Comparison of ENCODE assay signal across 8 mouse cellular contexts in the genomic region with DNA sequence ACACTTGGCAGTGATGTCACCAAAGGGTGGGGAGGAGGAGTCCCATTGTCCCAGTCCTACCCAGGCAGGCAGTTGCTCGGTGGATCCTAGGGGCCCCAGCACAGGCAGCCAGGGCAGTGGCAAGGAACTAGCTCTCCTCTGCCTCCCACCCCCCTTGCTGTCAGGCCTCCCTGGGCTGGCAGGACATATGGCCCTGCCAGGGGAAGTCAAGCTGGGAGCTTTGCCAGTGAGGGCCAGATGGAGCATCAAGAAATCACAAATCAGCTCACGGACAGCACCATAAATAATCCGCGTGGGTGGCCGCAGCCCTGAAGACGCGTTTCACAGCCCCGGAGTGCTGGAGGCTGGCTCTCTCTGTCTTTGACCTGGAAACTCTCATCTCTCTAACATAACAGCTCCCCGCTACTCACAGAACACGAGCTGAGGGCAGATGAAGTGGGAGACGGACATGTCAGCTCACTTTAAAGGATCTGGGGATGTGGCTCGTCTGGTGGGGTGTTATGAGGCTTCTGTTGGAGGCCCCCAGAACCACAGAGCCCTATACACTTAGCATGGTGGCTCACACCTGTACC. TPM values are rescaled to one million over a fixed set of nuclear protein-coding genes. Genes with fewer than 3 reads are reported as not detected.
DNase-seq lines count a peak whose midpoint lies in the region; ATAC-seq lines count a peak whose summit lies in the region.

No protein-coding gene starts in this region.

- H3K9me3 ChIP-seq in embryonic facial prominence, embryonic 12.5 days, result no peaks in the 10 kb centered on the region
- H3K9me3 ChIP-seq in hindbrain, embryonic 14.5 days (ENCODE audit: control insufficient read depth, low read length), result no peaks in the 10 kb centered on the region

- H3K9ac ChIP-seq in embryonic facial prominence, embryonic 12.5 days, result no peak overlapping the region
- peak overlapping the region; percentile 31; the same call in 1 of the 2 replicates for H3K9ac ChIP-seq in hindbrain, embryonic 14.5 days

- WGBS in embryonic facial prominence, embryonic 12.5 days, result 32% methylated on average over 12 of the region's 12 CpGs
- WGBS in hindbrain, embryonic 14.5 days, result 7% methylated on average over 12 of the region's 12 CpGs

- H3K4me1 ChIP-seq in embryonic facial prominence, embryonic 12.5 days, result peaks cover 10% of the 10 kb centered on the region; the same call in 1 of the 2 replicates
- peaks cover 5% of the 10 kb centered on the region; the same call in 1 of the 2 replicates for H3K4me1 ChIP-seq in hindbrain, embryonic 14.5 days (replicated peaks; ENCODE audit: control insufficient read depth, insufficient read depth, low read length)

- H3K36me3 ChIP-seq in embryonic facial prominence, embryonic 12.5 days, result no peaks in the 10 kb centered on the region
- no peaks in the 10 kb centered on the region for H3K36me3 ChIP-seq in hindbrain, embryonic 14.5 days (replicated peaks; ENCODE audit: control insufficient read depth, insufficient read depth)

- no peak overlapping the region for H3K4me3 ChIP-seq in embryonic facial prominence, embryonic 12.5 days
- H3K4me3 ChIP-seq in hindbrain, embryonic 14.5 days (replicated peaks; ENCODE audit: low read length), result no peak overlapping the region

- intact Hi-C loops in left cerebral cortex, postnatal 36 days (cut with DNase I), result no loop called here

- H3K27me3 ChIP-seq in embryonic facial prominence, embryonic 12.5 days, result no peaks in the 10 kb centered on the region
- no peaks in the 10 kb centered on the region for H3K27me3 ChIP-seq in hindbrain, embryonic 14.5 days (ENCODE audit: control insufficient read depth, insufficient read depth, low read length)

- no peak for ATAC-seq in embryonic facial prominence, embryonic 12.5 days (ENCODE audit: insufficient number of reproducible peaks, insufficient read depth, low FRiP score, low TSS enrichment)
- peak; percentile 87 for ATAC-seq in hindbrain, embryonic 14.5 days (ENCODE audit: low FRiP score)

- peak; percentile 70 to 82 for DNase-seq in adrenal gland, adult (ENCODE audit: inconsistent age in 2 of 2, low spot score in 1 of 2)
- DNase-seq in adrenal gland, adult 8-10 months, result no peak
- DNase-seq in adrenal gland, postnatal 14 days, result peak; percentile 83
- peak; percentile 72 for DNase-seq in hindbrain, embryonic 14.5 days (ENCODE audit: low spot score)
- DNase-seq in left cerebral cortex, postnatal 36 days (ENCODE audit: low spot score in 2 of 2), result peak; percentile 85 to 89
- peak; percentile 77 for DNase-seq in retina, embryonic 14.5 days (ENCODE audit: low spot score)
- no peak for DNase-seq in thymus, postnatal 14 days

- H3K27ac ChIP-seq in embryonic facial prominence, embryonic 12.5 days, result peak overlapping the region; percentile 46; the same call in 1 of the 2 replicates
- peak overlapping the region; percentile 73 for H3K27ac ChIP-seq in hindbrain, embryonic 14.5 days

- H3K4me2 ChIP-seq in embryonic facial prominence, embryonic 12.5 days (replicated peaks), result no peak overlapping the region
- H3K4me2 ChIP-seq in hindbrain, embryonic 14.5 days (replicated peaks), result peak overlapping the region; percentile 6

RNA-seq across cellular contexts. Expression of a gene that starts 6.1 kb away (rescaled TPM):
- 100 to 1,000 TPM; 828 to 975 (median 886) TPM for total RNA-seq in adrenal gland, adult 8-10 months (2022)
- total RNA-seq in adrenal gland, postnatal 14 days (2021), result 864 and 1,045 TPM in 2 replicates
- 943 and 948 TPM in 2 replicates for polyA plus RNA-seq in embryonic facial prominence, embryonic 12.5 days (2016; fragmentation: Nextera tagmentation; extraction: Ambion mirVana)
- 489 and 624 TPM in 2 replicates for polyA plus RNA-seq in hindbrain, embryonic 14.5 days (2014; fragmentation: Nextera tagmentation; extraction: Ambion mirVana)
- 100 to 1,000 TPM; 430 to 478 TPM for total RNA-seq in left cerebral cortex, postnatal 36 days (2021)

RNA-seq across cellular contexts. Expression of a gene that starts 7.6 kb away (rescaled TPM):
- not detected for total RNA-seq in adrenal gland, adult 8-10 months (2022)
- total RNA-seq in adrenal gland, postnatal 14 days (2021), result not detected in 2 replicates
- not detected in 2 replicates for polyA plus RNA-seq in embryonic facial prominence, embryonic 12.5 days (2016; fragmentation: Nextera tagmentation; extraction: Ambion mirVana)
- not detected in 2 replicates for polyA plus RNA-seq in hindbrain, embryonic 14.5 days (2014; fragmentation: Nextera tagmentation; extraction: Ambion mirVana)
- not detected for total RNA-seq in left cerebral cortex, postnatal 36 days (2021)

RNA-seq across cellular contexts. Expression of a gene that starts 12.7 kb away (rescaled TPM):
- 10 to 100 TPM in 1 of 4 experiments, 1 to 10 TPM in 3; 3.9 to 11.2 (median 7.9) TPM for total RNA-seq in adrenal gland, adult 8-10 months (2022)
- total RNA-seq in adrenal gland, postnatal 14 days (2021), result 4.5 and 6.0 TPM in 2 replicates
- polyA plus RNA-seq in embryonic facial prominence, embryonic 12.5 days (2016; fragmentation: Nextera tagmentation; extraction: Ambion mirVana), result 6.5 and 7.5 TPM in 2 replicates
- 44.5 and 51.7 TPM in 2 replicates for polyA plus RNA-seq in hindbrain, embryonic 14.5 days (2014; fragmentation: Nextera tagmentation; extraction: Ambion mirVana)
- 100 to 1,000 TPM; 422 to 452 TPM for total RNA-seq in left cerebral cortex, postnatal 36 days (2021)

RNA-seq across cellular contexts. Expression of a gene that starts 19.3 kb away (rescaled TPM):
- 100 to 1,000 TPM; 194 to 226 (median 212) TPM for total RNA-seq in adrenal gland, adult 8-10 months (2022)
- 162 and 173 TPM in 2 replicates for total RNA-seq in adrenal gland, postnatal 14 days (2021)
- polyA plus RNA-seq in embryonic facial prominence, embryonic 12.5 days (2016; fragmentation: Nextera tagmentation; extraction: Ambion mirVana), result 135 and 137 TPM in 2 replicates
- polyA plus RNA-seq in hindbrain, embryonic 14.5 days (2014; fragmentation: Nextera tagmentation; extraction: Ambion mirVana), result 107 and 115 TPM in 2 replicates
- 100 to 1,000 TPM; 511 to 604 TPM for total RNA-seq in left cerebral cortex, postnatal 36 days (2021)

Comparison
In these comparisons a context has a peak if more than half of its experiments do, and no peak if none do; other contexts are left out.
1. DNase-seq: peak in adrenal gland, adult (2 of 2), adrenal gland, postnatal 14 days (single experiment), hindbrain, embryonic 14.5 days (single experiment), left cerebral cortex, postnatal 36 days (2 of 2) and retina, embryonic 14.5 days (single experiment); none in adrenal gland, adult 8-10 months (single experiment) and thymus, postnatal 14 days (single experiment).
2. RNA of a gene that starts 12.7 kb away (total RNA-seq): 422 to 452 TPM in left cerebral cortex, postnatal 36 days; 3.9 to 11.2 TPM in adrenal gland, adult 8-10 months and 4.5 to 6.0 TPM in adrenal gland, postnatal 14 days; every median in the first group is over 10 times any median in the second.